Mouse (Mus musculus): Measurements from ENCODE around the gene Sco2. TPM values are rescaled to one million over a fixed set of nuclear protein-coding genes. Genes with fewer than 3 reads are reported as not detected.

Sco2 gene
- polyA plus RNA-seq, 1 experiment from 2014 or later: 4.9 TPM

DNA sequence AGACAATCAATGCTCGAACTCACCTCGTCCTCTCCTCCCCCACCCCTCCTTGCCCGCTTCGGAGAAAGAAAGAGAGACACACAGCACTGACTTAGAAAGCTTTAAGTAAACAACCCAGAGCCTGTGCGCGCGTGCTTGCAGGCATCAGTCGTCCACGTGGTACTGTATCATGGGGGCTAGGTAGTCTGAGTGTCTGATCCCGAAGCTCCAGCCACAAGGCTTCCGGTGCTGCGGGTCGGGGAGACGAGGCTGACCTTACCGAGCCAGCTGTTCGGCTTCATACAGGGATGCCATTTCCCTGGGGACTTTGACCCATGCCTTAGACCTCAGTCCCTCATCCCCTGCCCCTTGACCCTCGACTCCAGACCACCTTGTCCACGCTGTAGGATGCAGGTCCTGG is 3.7 kb upstream of the Sco2 start:
- H3K36me3 ChIP-seq (ENCODE audit: control insufficient read depth, insufficient read depth, low read length): no peaks in the 10 kb centered on the region
- H3K4me2 ChIP-seq (ENCODE audit: low read depth, severe bottlenecking): no peak overlapping the region
- no peaks in the 10 kb centered on the region for H3K9me3 ChIP-seq (ENCODE audit: control insufficient read depth, low read length)
- no peak overlapping the region for H3K9ac ChIP-seq (ENCODE audit: low read length)
- ATAC-seq (ENCODE audit: insufficient number of reproducible peaks, low FRiP score, low TSS enrichment, low read depth) (no peak), DNase-seq (ENCODE audit: low spot score) (no peak)
- no peak overlapping the region for H3K27ac ChIP-seq (replicated peaks; ENCODE audit: low read depth, low read length)
- peaks cover 15% of the 10 kb centered on the region for H3K4me1 ChIP-seq (ENCODE audit: control insufficient read depth, insufficient read depth, low read length)
- 5% methylated on average over 18 of the region's 18 CpGs for WGBS
- H3K27me3 ChIP-seq (ENCODE audit: control insufficient read depth, insufficient read depth, low read length): peaks cover 41% of the 10 kb centered on the region
- H3K4me3 ChIP-seq (ENCODE audit: low read depth, low read length): no peak overlapping the region; the same call in 1 of the 2 replicates

DNA sequence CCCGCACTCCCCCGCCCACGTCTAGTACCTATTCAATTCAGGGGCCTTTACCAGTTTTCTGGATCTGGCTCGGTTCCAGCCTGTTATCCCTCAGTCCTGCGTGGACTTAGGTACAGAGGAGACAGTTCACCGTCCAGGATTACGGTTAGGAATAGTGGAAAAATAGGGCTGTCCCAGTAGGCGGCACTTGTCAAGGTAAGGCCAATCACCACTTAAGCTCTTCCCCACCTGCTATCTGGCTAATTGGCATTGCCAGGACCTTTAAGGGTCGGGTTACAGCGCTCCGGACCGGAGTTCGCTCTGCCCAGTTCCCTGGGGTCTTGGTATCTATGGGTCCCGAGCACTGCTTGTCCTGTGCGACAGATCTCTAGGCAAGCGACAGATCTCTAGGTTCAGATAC is 3.3 kb upstream of the Sco2 start, which contains the start of gene Tymp:
Tymp (minus strand) TSS at position 83 of the 400 bp plus-strand sequence.
- 10% methylated on average over 16 of the region's 16 CpGs for WGBS
- no peak for DNase-seq (ENCODE audit: low spot score)
- no peak within 1 kb of the TSS for H3K27ac ChIP-seq (replicated peaks; ENCODE audit: low read depth, low read length)
- H3K9ac ChIP-seq (ENCODE audit: low read length): no peak within 1 kb of the TSS
- no peaks in the 10 kb centered on the region for H3K9me3 ChIP-seq (ENCODE audit: control insufficient read depth, low read length)
- H3K36me3 ChIP-seq (ENCODE audit: control insufficient read depth, insufficient read depth, low read length): peaks cover 2% of the 10 kb centered on the region; the same call in 1 of the 2 replicates
- ATAC-seq (ENCODE audit: insufficient number of reproducible peaks, low FRiP score, low TSS enrichment, low read depth): no peak
- peaks cover 15% of the 10 kb centered on the region for H3K4me1 ChIP-seq (ENCODE audit: control insufficient read depth, insufficient read depth, low read length)
- H3K4me3 ChIP-seq (ENCODE audit: low read depth, low read length): no peak within 1 kb of the TSS; the same call in 1 of the 2 replicates
- H3K4me2 ChIP-seq (ENCODE audit: low read depth, severe bottlenecking): no peak within 1 kb of the TSS
- peaks cover 41% of the 10 kb centered on the region for H3K27me3 ChIP-seq (ENCODE audit: control insufficient read depth, insufficient read depth, low read length)

DNA sequence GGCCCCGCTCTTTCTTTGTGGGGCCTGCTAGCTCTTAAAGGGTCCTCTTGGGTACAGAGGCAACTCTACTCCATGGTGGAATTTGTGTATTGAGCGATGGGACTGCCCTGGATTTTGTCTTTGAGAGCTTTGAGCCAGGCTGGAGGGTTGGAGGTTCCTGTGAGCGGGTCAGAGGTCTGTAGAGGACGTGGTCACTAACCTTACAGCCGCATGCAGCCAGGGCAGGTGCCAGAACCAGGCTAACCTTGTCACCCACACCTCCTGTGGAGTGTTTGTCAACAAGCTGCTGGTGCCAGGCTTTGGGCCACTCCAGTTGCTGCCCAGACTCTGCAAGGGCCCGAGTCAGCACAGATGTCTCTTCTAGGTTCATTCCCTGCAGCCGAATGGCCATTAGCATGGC is 2.4 kb upstream of the Sco2 start:
- no peak overlapping the region for H3K4me3 ChIP-seq (ENCODE audit: low read depth, low read length)
- DNase-seq (ENCODE audit: low spot score) (no peak), ATAC-seq (ENCODE audit: insufficient number of reproducible peaks, low FRiP score, low TSS enrichment, low read depth) (no peak)
- H3K27ac ChIP-seq (replicated peaks; ENCODE audit: low read depth, low read length): no peak overlapping the region
- H3K36me3 ChIP-seq (ENCODE audit: control insufficient read depth, insufficient read depth, low read length): peaks cover 9% of the 10 kb centered on the region; the same call in 1 of the 2 replicates
- H3K4me2 ChIP-seq (ENCODE audit: low read depth, severe bottlenecking): no peak overlapping the region
- 82% methylated on average over 7 of the region's 7 CpGs for WGBS
- no peaks in the 10 kb centered on the region for H3K9me3 ChIP-seq (ENCODE audit: control insufficient read depth, low read length)
- H3K4me1 ChIP-seq (ENCODE audit: control insufficient read depth, insufficient read depth, low read length): peaks cover 15% of the 10 kb centered on the region
- H3K27me3 ChIP-seq (ENCODE audit: control insufficient read depth, insufficient read depth, low read length): peaks cover 41% of the 10 kb centered on the region
- no peak overlapping the region for H3K9ac ChIP-seq (ENCODE audit: low read length)

DNA sequence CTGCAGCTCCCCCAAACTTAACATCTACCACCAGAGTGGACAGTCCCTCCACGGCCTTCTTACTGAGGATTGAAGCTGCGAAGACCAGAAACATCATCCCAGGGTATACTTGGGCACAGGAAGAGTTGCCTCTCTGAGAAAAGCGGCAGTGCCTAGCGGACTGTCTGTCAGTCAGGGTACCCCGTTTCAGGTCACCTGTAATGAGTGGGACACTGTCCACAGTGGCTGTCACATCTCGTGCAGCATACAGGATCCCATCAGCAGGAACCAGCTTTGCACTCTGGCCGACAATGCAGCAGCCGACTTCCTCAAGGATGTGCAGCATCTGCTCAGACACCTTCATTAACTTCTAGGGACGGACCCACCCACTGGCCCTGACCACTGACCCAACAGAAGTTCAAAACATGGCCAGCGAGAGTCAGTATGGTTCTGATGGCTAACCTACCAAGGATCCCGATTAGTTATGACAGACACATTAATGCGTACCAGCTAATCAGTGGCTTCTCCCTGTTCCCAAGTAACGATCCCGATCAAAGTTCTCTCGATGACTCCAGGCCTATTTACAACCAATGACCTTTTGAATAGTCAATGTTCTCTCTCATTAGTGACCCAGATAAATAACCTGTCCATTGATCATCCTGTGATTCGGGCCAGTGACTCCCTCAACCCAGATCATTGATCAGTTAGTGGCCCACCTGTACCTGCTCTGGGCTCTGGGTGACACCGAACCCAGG is 1.3 kb upstream of the Sco2 start:
- H3K4me3 ChIP-seq (ENCODE audit: low read depth, low read length): no peak overlapping the region
- no peak overlapping the region for H3K27ac ChIP-seq (replicated peaks; ENCODE audit: low read depth, low read length)
- WGBS: 91% methylated on average over 17 of the region's 17 CpGs
- H3K4me1 ChIP-seq (ENCODE audit: control insufficient read depth, insufficient read depth, low read length): peaks cover 15% of the 10 kb centered on the region
- no peak overlapping the region for H3K4me2 ChIP-seq (ENCODE audit: low read depth, severe bottlenecking)
- peaks cover 15% of the 10 kb centered on the region for H3K36me3 ChIP-seq (ENCODE audit: control insufficient read depth, insufficient read depth, low read length)
- H3K27me3 ChIP-seq (ENCODE audit: control insufficient read depth, insufficient read depth, low read length): peaks cover 37% of the 10 kb centered on the region
- H3K9ac ChIP-seq (ENCODE audit: low read length): no peak overlapping the region
- ATAC-seq (ENCODE audit: insufficient number of reproducible peaks, low FRiP score, low TSS enrichment, low read depth): no peak
- no peaks in the 10 kb centered on the region for H3K9me3 ChIP-seq (ENCODE audit: control insufficient read depth, low read length)
- no peak for DNase-seq (ENCODE audit: low spot score)

DNA sequence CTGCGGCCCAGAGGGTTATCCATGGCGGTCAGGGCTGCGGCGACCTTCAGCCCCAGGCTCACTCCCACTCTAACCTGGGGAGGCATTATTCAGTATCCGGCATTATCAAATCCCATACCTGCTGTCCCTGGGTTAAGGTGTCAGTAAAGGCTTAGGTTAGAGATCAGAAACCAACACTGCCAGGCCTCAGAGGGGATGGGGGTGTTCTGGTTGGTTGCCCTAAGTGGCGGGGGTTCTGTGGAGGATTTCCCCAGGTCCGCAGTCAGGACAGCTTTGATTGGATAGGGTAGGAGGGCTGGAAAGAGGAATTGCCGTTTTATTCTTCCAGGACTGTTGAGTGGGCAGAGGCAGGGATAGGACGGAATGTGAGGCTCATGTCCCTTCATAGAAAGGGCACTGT is 694 bp upstream of the Sco2 start:
- peak overlapping the region; percentile 57 for H3K4me3 ChIP-seq (ENCODE audit: low read depth, low read length)
- peak overlapping the region; percentile 84 for H3K4me2 ChIP-seq (ENCODE audit: low read depth, severe bottlenecking)
- peaks cover 19% of the 10 kb centered on the region for H3K36me3 ChIP-seq (ENCODE audit: control insufficient read depth, insufficient read depth, low read length)
- peak overlapping the region; percentile 66 for H3K9ac ChIP-seq (ENCODE audit: low read length)
- peak overlapping the region; percentile 91 for H3K27ac ChIP-seq (replicated peaks; ENCODE audit: low read depth, low read length)
- DNase-seq (ENCODE audit: low spot score) (no peak), ATAC-seq (ENCODE audit: insufficient number of reproducible peaks, low FRiP score, low TSS enrichment, low read depth) (no peak)
- no peaks in the 10 kb centered on the region for H3K9me3 ChIP-seq (ENCODE audit: control insufficient read depth, low read length)
- 46% methylated on average over 9 of the region's 9 CpGs for WGBS
- H3K27me3 ChIP-seq (ENCODE audit: control insufficient read depth, insufficient read depth, low read length): peaks cover 34% of the 10 kb centered on the region
- peaks cover 15% of the 10 kb centered on the region for H3K4me1 ChIP-seq (ENCODE audit: control insufficient read depth, insufficient read depth, low read length)

DNA sequence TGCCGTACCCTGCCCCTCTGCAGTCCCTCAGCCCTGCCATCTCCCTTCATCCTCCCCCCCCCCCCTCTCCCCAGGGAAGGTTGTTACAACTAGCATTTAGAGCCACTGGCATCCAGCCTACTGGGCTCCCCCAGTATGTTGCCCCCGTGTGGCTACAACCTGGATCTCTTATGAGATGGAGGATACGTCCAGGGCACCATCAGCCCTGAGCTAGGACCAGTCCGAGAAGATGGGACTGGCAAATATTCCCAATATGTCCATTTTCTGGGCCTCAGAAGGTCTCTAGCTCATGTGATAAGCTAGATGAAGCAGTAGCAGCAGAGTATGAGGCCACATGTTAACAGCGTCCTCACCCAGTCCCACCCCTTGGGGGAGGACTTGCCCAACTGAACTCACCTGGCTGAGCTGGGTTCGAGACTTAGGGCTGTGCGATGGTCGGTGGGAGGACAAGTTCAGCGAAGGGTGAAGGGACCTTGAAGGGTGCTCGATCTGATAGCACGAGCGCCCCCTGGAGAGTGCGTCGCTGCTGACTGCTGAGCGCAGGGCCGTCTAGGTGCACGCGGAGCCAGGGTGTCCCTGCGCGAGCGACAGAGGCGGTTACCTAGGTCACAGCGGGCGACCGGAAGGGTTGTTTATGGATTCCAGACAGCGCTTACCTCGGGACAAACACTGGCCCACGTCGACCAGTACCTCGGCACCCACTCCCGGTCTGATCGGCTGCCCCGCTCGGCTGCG is 452 bp downstream of the Sco2 start:
- Histone ChIP-seq H3K36me3 (ENCODE audit: control insufficient read depth, insufficient read depth, low read length) (peaks cover 28% of the 10 kb centered on the region), H3K4me1 (ENCODE audit: control insufficient read depth, insufficient read depth, low read length) (peaks cover 15% of the 10 kb centered on the region), H3K9me3 (ENCODE audit: control insufficient read depth, low read length) (no peaks in the 10 kb centered on the region), H3K4me3 (ENCODE audit: low read depth, low read length) (peak overlapping the region; percentile 57), H3K4me2 (ENCODE audit: low read depth, severe bottlenecking) (peak overlapping the region; percentile 84), H3K27ac (replicated peaks; ENCODE audit: low read depth, low read length) (peak overlapping the region; percentile 91), H3K27me3 (ENCODE audit: control insufficient read depth, insufficient read depth, low read length) (peaks cover 22% of the 10 kb centered on the region), H3K9ac (ENCODE audit: low read length) (peak overlapping the region; percentile 66)
- peak; percentile 85 for DNase-seq (ENCODE audit: low spot score)
- WGBS: 1% methylated on average over 35 of the region's 35 CpGs
- ATAC-seq (ENCODE audit: insufficient number of reproducible peaks, low FRiP score, low TSS enrichment, low read depth): peak; percentile 71

DNA sequence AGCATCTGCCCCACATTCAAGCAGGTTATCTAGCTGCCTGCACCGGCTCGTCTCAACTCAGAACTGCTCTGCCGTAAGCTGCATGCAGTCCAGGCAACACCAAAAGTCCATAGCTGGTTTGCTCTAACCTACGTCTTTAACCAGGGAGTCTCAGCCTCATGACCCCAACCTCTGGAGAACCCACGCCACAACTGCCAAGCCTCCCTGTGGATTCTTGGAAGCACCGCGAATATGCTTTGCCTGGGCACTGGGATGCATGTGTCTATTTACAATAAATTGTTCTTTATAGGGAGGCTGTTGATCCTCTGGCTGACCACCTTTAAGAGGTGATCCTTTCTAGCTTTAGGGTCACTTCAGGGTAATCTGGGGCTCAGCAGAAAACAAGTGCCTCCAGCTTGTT is 1.1 kb downstream of the Sco2 start:
- WGBS: 81% methylated on average over 7 of the region's 7 CpGs
- Histone ChIP-seq H3K27ac (replicated peaks; ENCODE audit: low read depth, low read length) (no peak overlapping the region), H3K4me1 (ENCODE audit: control insufficient read depth, insufficient read depth, low read length) (peaks cover 14% of the 10 kb centered on the region), H3K4me3 (ENCODE audit: low read depth, low read length) (no peak overlapping the region), H3K27me3 (ENCODE audit: control insufficient read depth, insufficient read depth, low read length) (peaks cover 16% of the 10 kb centered on the region), H3K36me3 (ENCODE audit: control insufficient read depth, insufficient read depth, low read length) (peaks cover 35% of the 10 kb centered on the region), H3K9ac (ENCODE audit: low read length) (no peak overlapping the region), H3K9me3 (ENCODE audit: control insufficient read depth, low read length) (no peaks in the 10 kb centered on the region), H3K4me2 (ENCODE audit: low read depth, severe bottlenecking) (peak overlapping the region; percentile 84; the same call in 1 of the 2 replicates)
- ATAC-seq (ENCODE audit: insufficient number of reproducible peaks, low FRiP score, low TSS enrichment, low read depth) (no peak), DNase-seq (ENCODE audit: low spot score) (no peak)

DNA sequence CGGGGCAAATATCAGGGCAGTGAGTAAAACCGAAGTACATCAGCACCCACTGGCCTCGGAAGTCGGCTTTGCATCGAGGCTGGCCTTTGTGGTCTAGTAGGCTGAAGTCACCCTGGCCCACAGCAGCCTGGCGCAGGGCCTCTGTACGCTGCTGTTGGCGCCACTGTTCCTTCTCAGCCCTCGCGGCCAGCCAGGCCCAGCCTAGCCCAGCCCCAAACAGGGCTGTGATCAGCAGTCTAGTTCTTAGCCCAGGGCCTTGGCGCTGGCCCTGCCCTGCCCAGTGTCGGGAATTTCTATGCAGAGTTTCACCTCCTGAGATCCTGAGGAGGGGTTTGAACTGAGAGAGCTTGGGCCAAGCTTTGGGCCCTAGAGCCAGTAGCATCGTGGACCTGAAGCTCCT is 1.6 kb downstream of the Sco2 start:
- Histone ChIP-seq H3K36me3 (ENCODE audit: control insufficient read depth, insufficient read depth, low read length) (peaks cover 35% of the 10 kb centered on the region), H3K27me3 (ENCODE audit: control insufficient read depth, insufficient read depth, low read length) (peaks cover 11% of the 10 kb centered on the region), H3K9me3 (ENCODE audit: control insufficient read depth, low read length) (no peaks in the 10 kb centered on the region), H3K4me3 (ENCODE audit: low read depth, low read length) (no peak overlapping the region), H3K4me1 (ENCODE audit: control insufficient read depth, insufficient read depth, low read length) (peaks cover 10% of the 10 kb centered on the region), H3K27ac (replicated peaks; ENCODE audit: low read depth, low read length) (no peak overlapping the region), H3K9ac (ENCODE audit: low read length) (no peak overlapping the region), H3K4me2 (ENCODE audit: low read depth, severe bottlenecking) (no peak overlapping the region)
- DNase-seq (ENCODE audit: low spot score) (no peak), ATAC-seq (ENCODE audit: insufficient number of reproducible peaks, low FRiP score, low TSS enrichment, low read depth) (no peak)
- 91% methylated on average over 13 of the region's 13 CpGs for WGBS
